Mouse (Mus musculus): ENCODE data around the gene Hnrnpll. TPM values are rescaled to one million over a fixed set of nuclear protein-coding genes. Genes with fewer than 3 reads are reported as not detected.
"Not testable (repeated sequence)": the region's sequence is repeated elsewhere in the genome, so short reads cannot be mapped to it uniquely, and the experiment has no call there.

Gene Hnrnpll
- polyA plus RNA-seq, 1 experiment, result 58.0 TPM

DNA sequence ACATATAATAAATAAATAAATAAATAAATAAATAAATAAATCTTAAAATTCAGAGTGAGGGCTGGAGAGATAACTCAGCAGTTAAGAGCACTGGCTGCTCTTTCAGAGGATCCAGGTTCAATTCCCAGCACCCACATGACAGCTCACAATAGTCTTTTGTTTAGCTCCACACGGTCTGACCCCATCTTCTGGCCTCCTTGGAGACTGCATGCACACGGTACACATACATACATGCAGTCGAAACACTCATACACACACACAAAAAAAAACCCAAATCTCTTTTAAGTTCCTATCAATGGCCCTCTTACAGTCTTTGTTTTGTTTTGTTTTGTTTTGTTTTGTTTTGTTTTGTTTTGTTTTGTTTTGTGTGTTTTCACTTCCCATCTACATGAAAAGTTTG lies 58.3 kb downstream of the Hnrnpll start:
- DNase-seq (ENCODE audit: extremely low spot score in 1 of 2, low spot score in 1 of 2), result not testable (repeated sequence)

DNA sequence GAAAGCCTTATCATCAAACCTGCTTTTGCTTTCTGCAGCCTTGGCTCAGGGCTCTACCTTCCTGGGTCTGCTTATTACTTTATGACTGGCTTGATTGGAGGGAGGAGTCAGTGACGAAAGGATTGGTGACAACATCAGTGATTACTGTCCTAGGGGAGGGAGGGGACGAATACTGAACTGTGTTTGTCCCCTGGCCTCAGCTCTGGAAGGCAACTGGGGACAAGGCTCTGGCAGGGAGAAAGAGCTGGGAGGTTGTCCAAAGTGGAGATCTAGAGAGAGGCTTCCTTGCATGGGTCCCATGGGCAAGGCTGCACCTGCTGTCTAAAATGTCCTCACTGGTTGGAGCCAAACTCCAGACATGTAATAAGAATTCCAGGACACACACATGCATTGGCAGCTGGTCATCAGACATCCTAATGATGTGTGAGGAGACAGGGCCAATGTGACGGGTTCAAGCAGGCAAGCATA lies 59.7 kb downstream of the Hnrnpll start:
- DNase-seq (ENCODE audit: extremely low spot score in 1 of 2, low spot score in 1 of 2), result no peak

DNA sequence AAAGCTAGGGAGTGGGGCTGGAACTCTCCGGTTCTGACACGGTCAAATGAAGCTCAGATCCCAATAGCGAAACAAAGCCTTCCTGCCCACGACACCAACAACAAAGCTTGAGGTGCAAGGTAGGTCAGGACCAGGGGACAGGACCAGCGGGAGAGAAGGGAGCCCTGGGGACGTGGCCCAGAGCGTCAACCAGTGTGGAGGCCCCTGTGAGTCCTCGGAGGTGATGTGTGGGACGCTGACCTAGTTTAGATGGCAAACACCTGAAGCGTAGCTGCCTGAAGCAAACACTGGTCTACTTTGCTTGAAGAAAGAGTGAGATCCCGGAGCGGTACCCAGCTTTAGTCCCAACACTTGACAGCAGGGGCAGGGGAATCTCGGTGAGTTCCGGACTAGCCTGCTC lies 62.5 kb downstream of the Hnrnpll start:
- DNase-seq (ENCODE audit: extremely low spot score in 1 of 2, low spot score in 1 of 2), result no peak

DNA sequence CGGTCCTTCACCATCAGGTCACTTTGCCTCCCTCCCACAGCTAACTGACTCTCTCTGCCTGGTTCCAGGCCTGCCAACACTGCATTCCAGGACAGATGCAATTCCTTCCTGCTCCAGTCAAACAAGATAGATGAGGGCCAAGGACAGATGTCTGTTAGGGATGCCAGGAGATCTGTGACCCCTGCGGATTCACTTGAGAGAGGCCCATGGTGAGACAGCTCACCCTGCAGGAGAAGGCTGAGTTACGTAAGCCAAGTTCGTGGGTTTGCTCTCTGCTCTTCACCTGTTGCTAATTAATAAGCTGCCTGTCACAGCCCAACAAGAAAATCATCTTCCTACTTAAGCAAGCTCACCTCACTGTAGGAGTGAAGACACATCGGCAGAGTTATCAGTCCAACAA lies 63.1 kb downstream of the Hnrnpll start:
- no peak for DNase-seq (ENCODE audit: extremely low spot score in 1 of 2, low spot score in 1 of 2)

DNA sequence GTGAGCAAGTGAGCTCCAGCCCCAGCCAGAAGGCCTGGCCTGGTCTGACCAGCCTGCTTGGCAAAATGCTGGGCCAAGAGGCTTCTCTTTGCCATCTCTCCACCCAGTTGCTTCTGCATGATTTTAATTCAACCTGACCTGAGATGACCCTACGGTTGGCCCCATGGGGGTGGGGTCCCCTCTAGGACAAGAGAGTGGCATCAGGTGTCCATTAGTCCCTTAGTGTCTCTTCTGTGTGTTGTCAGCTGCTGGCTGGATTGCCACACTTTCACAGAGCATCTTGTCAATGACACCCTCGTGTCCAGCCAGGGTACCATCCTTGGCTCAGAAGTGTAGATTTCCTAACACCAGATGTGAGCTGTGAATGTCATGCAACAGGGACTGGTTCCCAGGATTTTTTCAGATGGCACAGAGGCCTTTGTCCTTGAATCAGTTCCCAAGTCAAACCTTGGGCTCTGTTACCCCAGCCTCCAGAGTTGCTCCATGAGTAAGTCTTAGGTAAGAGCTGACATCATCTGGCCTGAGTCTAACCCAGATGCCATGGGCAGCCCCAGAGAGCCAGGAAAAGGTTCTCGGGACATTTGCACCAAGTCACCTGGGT lies 66.9 kb downstream of the Hnrnpll start:
- DNase-seq (ENCODE audit: extremely low spot score in 1 of 2, low spot score in 1 of 2), result no peak

DNA sequence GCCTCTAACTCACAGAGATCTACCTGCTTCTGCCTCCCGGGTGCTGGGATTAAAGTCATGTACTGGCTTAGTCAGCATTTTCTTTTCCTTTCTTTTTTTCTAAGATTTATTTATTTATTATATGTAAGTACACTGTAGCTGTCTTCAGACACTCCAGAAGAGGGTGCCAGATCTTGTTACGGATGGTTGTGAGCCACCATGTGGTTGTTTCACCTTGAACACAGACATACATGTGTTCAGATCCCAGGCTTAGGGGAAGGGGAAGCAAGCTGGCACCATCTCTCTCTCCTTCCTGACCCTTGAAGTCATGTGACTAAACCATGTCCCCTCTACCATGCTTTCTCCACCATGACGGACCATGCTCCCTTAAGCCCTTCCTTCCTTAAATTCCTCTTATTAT lies 70.0 kb downstream of the Hnrnpll start:
- DNase-seq (ENCODE audit: extremely low spot score in 1 of 2, low spot score in 1 of 2), result no peak

DNA sequence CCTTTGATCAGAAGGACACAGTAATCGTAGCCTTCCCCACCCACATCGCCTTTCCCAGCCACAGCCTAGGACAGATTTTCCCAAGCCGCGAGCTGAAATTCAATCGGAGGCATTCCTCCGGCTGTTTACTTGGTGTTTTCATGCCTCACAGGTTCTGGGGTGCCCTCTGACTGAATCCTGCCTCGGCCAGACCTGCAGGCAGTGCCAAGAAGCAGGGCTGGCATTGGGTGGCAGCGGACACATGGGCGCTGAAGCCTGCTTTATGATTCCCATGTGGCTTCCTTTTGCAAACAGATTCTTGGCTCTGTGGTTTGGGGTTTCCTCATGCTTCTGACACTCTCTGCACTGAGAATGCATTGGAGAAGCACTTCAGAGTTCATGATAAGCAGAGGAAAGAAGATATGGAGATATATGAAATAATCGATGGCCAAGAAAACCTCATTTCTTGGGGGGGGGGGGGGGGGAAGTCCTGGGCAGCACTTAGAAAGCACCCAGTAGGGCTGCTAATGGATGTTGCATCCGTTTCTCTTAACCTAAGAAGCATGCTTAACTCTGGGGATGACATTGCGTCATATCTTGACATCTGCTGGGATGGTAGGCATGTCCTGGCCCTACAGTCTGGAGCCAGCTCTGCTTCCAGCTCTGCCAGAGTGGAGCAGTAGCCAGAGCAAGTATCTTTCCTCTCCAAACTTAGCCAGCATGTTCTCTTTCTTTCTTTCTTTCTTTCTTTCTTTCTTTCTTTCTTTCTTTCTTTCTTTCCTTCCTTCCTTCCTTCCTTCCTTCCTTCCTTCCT lies 70.8 kb downstream of the Hnrnpll start:
- no peak for DNase-seq (ENCODE audit: extremely low spot score in 1 of 2, low spot score in 1 of 2)

DNA sequence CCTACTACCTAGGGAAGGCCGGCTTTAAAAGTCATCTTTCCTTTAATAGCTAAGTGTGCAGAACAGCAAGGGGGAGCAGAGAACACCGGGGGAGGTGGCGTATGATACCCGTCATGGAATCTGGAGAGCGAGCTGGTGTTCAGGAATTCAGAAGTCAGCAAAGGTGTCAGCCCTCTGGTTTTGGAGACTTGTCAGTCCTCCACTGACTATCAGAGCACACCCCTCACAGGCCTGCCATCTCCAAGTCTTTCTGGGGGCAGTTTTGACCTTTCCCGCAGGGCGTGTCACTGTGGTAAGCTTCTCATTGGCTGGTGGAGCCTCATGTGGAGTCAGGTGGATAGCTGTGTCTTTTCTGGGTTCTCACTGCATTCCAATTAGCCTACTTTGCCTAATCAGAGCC lies 72.0 kb downstream of the Hnrnpll start:
- DNase-seq (ENCODE audit: extremely low spot score in 1 of 2, low spot score in 1 of 2), result no peak

DNA sequence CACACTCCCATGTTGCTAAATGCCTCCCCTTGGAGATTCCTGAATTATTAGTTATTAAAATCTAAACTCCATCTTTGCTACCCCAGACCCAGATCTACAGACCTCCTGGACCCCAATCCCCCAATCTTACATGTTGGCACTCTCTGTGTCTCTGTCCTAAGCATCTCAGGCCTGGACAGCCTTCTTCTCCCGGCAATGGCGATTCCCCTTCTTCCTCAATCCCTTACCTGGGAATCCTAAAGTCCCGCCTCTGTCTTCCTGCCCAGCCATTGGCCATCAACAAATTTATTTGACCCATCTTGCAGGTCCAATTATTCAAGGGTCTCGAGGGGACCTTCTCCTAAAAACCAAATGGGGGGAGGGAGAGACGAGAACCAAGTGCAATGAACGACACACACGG lies 77.7 kb downstream of the Hnrnpll start:
- no peak for DNase-seq (ENCODE audit: extremely low spot score in 1 of 2, low spot score in 1 of 2)

DNA sequence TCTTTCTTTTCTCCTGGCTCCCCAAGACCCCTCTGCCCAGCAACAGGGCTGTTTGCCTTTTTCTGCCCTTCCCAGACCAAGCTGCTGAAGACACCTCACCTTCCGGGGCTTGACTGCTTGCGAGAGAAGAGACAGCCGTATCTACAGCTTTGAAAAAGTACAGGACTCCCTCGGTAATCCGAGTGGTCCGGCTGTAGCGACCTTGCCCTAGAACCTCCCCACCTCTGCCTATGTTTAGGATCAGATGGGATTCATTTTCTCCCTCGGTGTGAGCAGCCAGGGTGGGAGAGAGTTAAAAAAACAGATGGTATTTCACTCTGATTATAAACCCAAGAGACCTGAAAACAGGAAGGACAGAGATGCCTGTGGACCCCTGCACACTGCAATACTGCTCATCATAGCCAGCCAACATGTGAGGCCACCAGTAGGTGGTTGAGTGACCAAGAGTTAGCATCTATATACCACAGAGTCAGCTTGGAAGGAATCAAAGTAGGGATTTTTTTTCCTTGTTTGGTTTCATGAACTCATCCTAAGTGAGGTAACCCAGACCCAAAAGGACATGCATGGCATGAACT lies 79.1 kb downstream of the Hnrnpll start:
- no peak for DNase-seq (ENCODE audit: extremely low spot score in 1 of 2, low spot score in 1 of 2)

DNA sequence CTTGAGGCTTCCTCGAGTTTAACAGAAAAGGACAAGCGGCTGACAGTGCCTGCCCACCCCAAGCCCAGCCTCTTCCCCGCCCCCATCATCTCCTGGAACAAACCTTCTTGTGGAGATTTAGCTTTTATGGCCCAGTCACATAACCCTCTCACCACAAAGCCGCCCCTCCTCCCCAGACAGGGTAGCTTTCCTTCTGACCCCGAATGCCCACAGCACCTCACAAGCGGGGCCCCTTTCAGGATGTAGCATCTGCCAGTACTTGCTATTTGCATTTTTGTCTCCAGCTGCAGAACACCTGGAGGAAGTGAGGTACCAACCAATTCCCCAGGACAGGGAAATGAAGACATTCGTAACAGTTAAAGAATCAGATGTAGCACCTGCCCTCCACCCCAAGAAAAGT lies 79.6 kb downstream of the Hnrnpll start:
- no peak for DNase-seq (ENCODE audit: extremely low spot score in 1 of 2, low spot score in 1 of 2)

DNA sequence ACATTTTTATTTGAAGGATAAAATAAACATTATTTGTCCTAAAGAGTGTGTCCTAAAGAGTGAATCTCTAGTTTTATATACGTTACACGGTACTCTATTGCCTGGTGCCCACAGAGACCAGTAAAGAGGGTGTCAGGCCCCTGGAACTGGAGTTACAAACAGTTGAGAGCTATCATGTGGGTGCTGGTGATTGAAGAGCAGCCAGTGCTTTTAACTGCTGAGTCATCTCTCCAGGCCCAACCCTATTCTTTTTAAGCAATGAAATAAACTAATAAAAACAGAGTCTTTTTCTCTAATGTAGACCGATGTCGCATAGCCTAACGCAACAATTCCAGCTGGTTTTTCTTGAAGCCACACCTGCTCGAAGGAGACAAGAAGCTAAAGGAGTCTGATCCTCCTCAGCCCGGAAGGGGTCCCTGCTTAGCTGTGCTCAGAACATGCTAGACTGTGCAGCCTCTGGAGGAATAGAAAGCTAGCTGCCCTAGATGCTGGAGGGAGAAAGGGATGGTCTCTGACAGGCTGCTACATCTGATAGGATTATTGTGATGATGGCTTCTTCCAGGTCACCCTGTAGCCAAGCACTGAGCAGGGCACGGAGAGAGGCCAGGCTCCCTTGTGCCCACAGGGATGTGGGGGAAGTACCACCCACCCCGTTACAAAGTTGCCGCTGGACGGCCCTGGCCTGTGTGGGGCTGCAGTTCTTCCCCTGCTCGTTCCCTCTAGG lies 80.2 kb downstream of the Hnrnpll start:
- no peak for DNase-seq (ENCODE audit: extremely low spot score in 1 of 2, low spot score in 1 of 2)

DNA sequence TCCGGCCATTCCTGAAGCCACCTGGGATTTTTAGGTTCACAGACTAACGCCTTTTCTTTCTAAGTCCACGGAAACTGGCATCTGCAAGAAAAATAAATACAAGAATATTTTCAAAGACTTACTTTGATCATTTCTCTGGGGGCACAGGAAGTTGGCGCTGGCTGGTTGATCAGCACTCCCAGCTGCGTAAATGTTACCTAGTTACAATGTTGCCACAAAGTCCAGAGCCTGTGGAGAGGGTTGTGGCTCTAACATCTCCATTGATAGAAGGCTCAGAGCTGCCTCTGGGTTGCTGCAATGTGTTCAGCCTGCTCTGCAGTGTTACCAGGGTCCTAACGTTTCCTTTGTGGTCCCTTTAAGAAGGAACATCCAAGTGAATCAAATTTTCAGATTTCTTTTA lies 80.8 kb downstream of the Hnrnpll start:
- DNase-seq (ENCODE audit: extremely low spot score in 1 of 2, low spot score in 1 of 2), result no peak

DNA sequence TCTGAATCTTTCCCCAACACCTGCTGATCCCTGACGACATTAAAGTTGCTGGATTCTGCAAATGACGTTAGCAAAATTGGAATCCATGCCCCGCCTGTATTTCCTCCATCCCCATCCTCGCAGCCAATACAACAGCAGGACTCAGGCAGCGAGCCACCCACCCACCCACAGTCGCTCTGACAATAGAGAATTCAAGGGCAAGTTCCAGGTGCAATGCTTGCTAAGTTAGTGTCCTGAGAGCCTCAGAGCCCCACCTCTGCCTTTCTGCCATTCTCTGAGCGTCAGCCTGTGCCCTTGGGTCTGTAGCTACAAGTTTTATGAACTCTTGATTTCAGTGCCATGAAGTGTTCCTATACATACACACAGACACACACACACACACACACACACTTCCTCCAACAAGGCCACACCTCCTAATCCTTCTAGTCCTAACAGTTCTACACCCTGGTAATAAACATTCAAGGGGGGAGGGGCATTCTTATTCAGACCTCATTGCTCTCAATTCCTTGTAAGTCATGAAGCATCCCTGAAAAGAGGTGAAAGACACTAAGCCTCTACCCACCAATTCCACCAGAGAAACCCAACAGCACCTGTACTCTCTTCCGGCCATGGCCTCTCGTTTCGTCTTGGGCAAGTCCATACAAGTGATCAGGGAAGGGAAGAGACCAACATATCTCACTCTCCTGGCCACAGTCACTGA lies 81.6 kb downstream of the Hnrnpll start:
- no peak for DNase-seq (ENCODE audit: extremely low spot score in 1 of 2, low spot score in 1 of 2)

Other genes with a start within 250 kb of the Hnrnpll start
- gene Atl2, start 166.2 kb downstream of the Hnrnpll start, polyA plus RNA-seq (2012; rRNA removed), result 42.5 and 45.1 TPM in 2 replicates
- gene Galm, start 65.1 kb upstream of the Hnrnpll start, polyA plus RNA-seq (2012; rRNA removed), result 2.4 and 2.6 TPM in 2 replicates
- 154 and 185 TPM in 2 replicates for gene Srsf7, start 145.0 kb upstream of the Hnrnpll start, polyA plus RNA-seq (2012; rRNA removed)
- gene Ttc39d, start 145.1 kb upstream of the Hnrnpll start, polyA plus RNA-seq (2012; rRNA removed), result 0.14 and 0.27 TPM in 2 replicates
- gene Gemin6, start 162.1 kb upstream of the Hnrnpll start, polyA plus RNA-seq (2012; rRNA removed), result 6.7 and 8.4 TPM in 2 replicates
- gene Morn2, start 227.9 kb upstream of the Hnrnpll start, polyA plus RNA-seq (2012; rRNA removed), result 36.6 and 45.5 TPM in 2 replicates
- gene Dhx57, start 228.1 kb upstream of the Hnrnpll start, polyA plus RNA-seq (2012; rRNA removed), result 28.8 and 31.5 TPM in 2 replicates
- gene Arhgef33, start 245.1 kb upstream of the Hnrnpll start, polyA plus RNA-seq (2012; rRNA removed), result 2.5 and 5.3 TPM in 2 replicates